Mouse (Mus musculus): ENCODE measurements at regions not wholly inside any gene's neighbourhood (a gene's known extent, or its start where the extent isn't known, plus 50 kb on each side); places are given as distances from the start of the nearest gene placed in this dataset.
A peak's percentile ranks its signal among the peaks of the same experiment; 100 is the strongest.

- Histone ChIP-seq H3K79me2 (ENCODE audit: control insufficient read depth, insufficient read depth) (no peaks in the 10 kb centered on the region), H3K36me3 (ENCODE audit: control insufficient read depth, insufficient read depth) (no peaks in the 10 kb centered on the region), H3K4me3 (no peak overlapping the region), H3ac (ENCODE audit: control insufficient read depth, insufficient read length) (no peak overlapping the region), H3K27me3 (ENCODE audit: control insufficient read depth, insufficient read depth, insufficient read length) (no peaks in the 10 kb centered on the region), H3K4me2 (ENCODE audit: low read depth) (no peak overlapping the region)
- TF ChIP-seq CEBPB (IDR thresholded peaks at IDR 0.05; ENCODE audit: insufficient read depth, poor library complexity, severe bottlenecking) (no peak), E2F4 (IDR thresholded peaks at IDR 0.05; ENCODE audit: insufficient read depth) (no peak), TCF12 (IDR thresholded peaks at IDR 0.05; ENCODE audit: insufficient read depth, poor library complexity, severe bottlenecking) (no peak), MYOG (IDR thresholded peaks at IDR 0.05; ENCODE audit: control insufficient read depth in 1 of 3, insufficient read depth in 1 of 3, insufficient read length in 2 of 3, low read depth in 2 of 3) (no peak), TCF3 (IDR thresholded peaks at IDR 0.05; ENCODE audit: insufficient read length, low read depth) (no peak), POLR2AphosphoS2 (IDR thresholded peaks at IDR 0.05; ENCODE audit: insufficient read length, low read depth) (no peak)
Measured at GRCm38 (mm10) chr9:118400520-118400919, 77.5 kb upstream of the Eomes start.

- Histone ChIP-seq H3K36me3 (ENCODE audit: control insufficient read depth, insufficient read depth) (no peaks in the 10 kb centered on the region), H3K79me2 (ENCODE audit: control insufficient read depth, insufficient read depth) (no peaks in the 10 kb centered on the region), H3K4me2 (ENCODE audit: low read depth) (no peak overlapping the region), H3K27me3 (ENCODE audit: control insufficient read depth, insufficient read depth, insufficient read length) (no peaks in the 10 kb centered on the region), H3ac (ENCODE audit: control insufficient read depth, insufficient read length) (peak overlapping the region; percentile 12), H3K4me3 (no peak overlapping the region)
- no peak for TF ChIP-seq SRF (IDR thresholded peaks at IDR 0.05; ENCODE audit: control insufficient read depth, insufficient read length, low read depth)
- TF ChIP-seq MYOD1 (IDR thresholded peaks at IDR 0.05; ENCODE audit: control insufficient read depth in 1 of 3, insufficient read length in 2 of 3, low read depth in 2 of 3), result no peak
- TF ChIP-seq TCF12 (IDR thresholded peaks at IDR 0.05; ENCODE audit: insufficient read depth, poor library complexity, severe bottlenecking), result no peak
- no peak for TF ChIP-seq REST (IDR thresholded peaks at IDR 0.05; ENCODE audit: insufficient read depth, insufficient read length)
- TF ChIP-seq E2F4 (IDR thresholded peaks at IDR 0.05; ENCODE audit: insufficient read depth), result no peak
- no peak for TF ChIP-seq POLR2AphosphoS2 (IDR thresholded peaks at IDR 0.05; ENCODE audit: insufficient read length, low read depth)
Measured at GRCm38 (mm10) chr9:118401170-118401569, 76.8 kb upstream of the Eomes start.

- no peak overlapping the region for H3K4me3 ChIP-seq
Measured at GRCm38 (mm10) chr9:118404867-118405266, 73.1 kb upstream of the Eomes start.

GRCm38 (mm10) chr9:118405926-118406518 lies 72.0 kb upstream of the Eomes start:
- TF ChIP-seq REST (IDR thresholded peaks at IDR 0.05; ENCODE audit: insufficient read depth, insufficient read length) (no peak), TCF12 (IDR thresholded peaks at IDR 0.05; ENCODE audit: insufficient read depth, poor library complexity, severe bottlenecking) (no peak), USF1 (IDR thresholded peaks at IDR 0.05; ENCODE audit: low read depth) (no peak), MAX (IDR thresholded peaks at IDR 0.05; ENCODE audit: low read depth) (no peak), MYOG (IDR thresholded peaks at IDR 0.05; ENCODE audit: control insufficient read depth in 1 of 3, insufficient read depth in 1 of 3, insufficient read length in 2 of 3, low read depth in 2 of 3) (no peak), E2F4 (IDR thresholded peaks at IDR 0.05; ENCODE audit: insufficient read depth) (no peak), TCF3 (IDR thresholded peaks at IDR 0.05; ENCODE audit: insufficient read length, low read depth) (no peak), POLR2AphosphoS2 (IDR thresholded peaks at IDR 0.05; ENCODE audit: insufficient read length, low read depth) (no peak), MYOD1 (IDR thresholded peaks at IDR 0.05; ENCODE audit: control insufficient read depth in 1 of 3, insufficient read length in 2 of 3, low read depth in 2 of 3) (no peak)
- H3K36me3 ChIP-seq (ENCODE audit: control insufficient read depth, insufficient read depth), result no peaks in the 10 kb centered on the region

More at GRCm38 (mm10) chr9:118404867-118405266, 73.1 kb upstream of the Eomes start:
- H3K79me2 ChIP-seq (ENCODE audit: control insufficient read depth, insufficient read depth), result no peaks in the 10 kb centered on the region
- no peaks in the 10 kb centered on the region for H3K27me3 ChIP-seq (ENCODE audit: control insufficient read depth, insufficient read depth, insufficient read length)
- no peak overlapping the region for H3K4me2 ChIP-seq (ENCODE audit: low read depth)
- TF ChIP-seq E2F4 (IDR thresholded peaks at IDR 0.05; ENCODE audit: insufficient read depth) (no peak), TCF3 (IDR thresholded peaks at IDR 0.05; ENCODE audit: insufficient read length, low read depth) (no peak), MAX (IDR thresholded peaks at IDR 0.05; ENCODE audit: low read depth) (no peak), MYOD1 (IDR thresholded peaks at IDR 0.05; ENCODE audit: control insufficient read depth in 1 of 3, insufficient read length in 2 of 3, low read depth in 2 of 3) (no peak), CEBPB (IDR thresholded peaks at IDR 0.05; ENCODE audit: insufficient read depth, poor library complexity, severe bottlenecking) (no peak), USF1 (IDR thresholded peaks at IDR 0.05; ENCODE audit: low read depth) (no peak), MYOG (IDR thresholded peaks at IDR 0.05; ENCODE audit: control insufficient read depth in 1 of 3, insufficient read depth in 1 of 3, insufficient read length in 2 of 3, low read depth in 2 of 3) (no peak), SRF (IDR thresholded peaks at IDR 0.05; ENCODE audit: control insufficient read depth, insufficient read length, low read depth) (no peak), POLR2A (IDR thresholded peaks at IDR 0.05; ENCODE audit: insufficient read length, low read depth) (no peak), REST (IDR thresholded peaks at IDR 0.05; ENCODE audit: insufficient read depth, insufficient read length) (no peak), POLR2AphosphoS2 (IDR thresholded peaks at IDR 0.05; ENCODE audit: insufficient read length, low read depth) (no peak)
- H3K36me3 ChIP-seq (ENCODE audit: control insufficient read depth, insufficient read depth), result no peaks in the 10 kb centered on the region
- H3ac ChIP-seq (ENCODE audit: control insufficient read depth, insufficient read length), result no peak overlapping the region

GRCm38 (mm10) chr9:118416032-118416431 lies 62.0 kb upstream of the Eomes start:
- no peak overlapping the region for H3K4me2 ChIP-seq (ENCODE audit: low read depth)
- H3K36me3 ChIP-seq (ENCODE audit: control insufficient read depth, insufficient read depth), result no peaks in the 10 kb centered on the region
- no peaks in the 10 kb centered on the region for H3K27me3 ChIP-seq (ENCODE audit: control insufficient read depth, insufficient read depth, insufficient read length)
- TF ChIP-seq REST (IDR thresholded peaks at IDR 0.05; ENCODE audit: insufficient read depth, insufficient read length) (no peak), POLR2AphosphoS2 (IDR thresholded peaks at IDR 0.05; ENCODE audit: insufficient read length, low read depth) (no peak), TCF12 (IDR thresholded peaks at IDR 0.05; ENCODE audit: insufficient read depth, poor library complexity, severe bottlenecking) (no peak), E2F4 (IDR thresholded peaks at IDR 0.05; ENCODE audit: insufficient read depth) (no peak), SRF (IDR thresholded peaks at IDR 0.05; ENCODE audit: control insufficient read depth, insufficient read length, low read depth) (no peak), MYOG (IDR thresholded peaks at IDR 0.05; ENCODE audit: control insufficient read depth in 1 of 3, insufficient read depth in 1 of 3, insufficient read length in 2 of 3, low read depth in 2 of 3) (no peak), POLR2A (IDR thresholded peaks at IDR 0.05; ENCODE audit: insufficient read length, low read depth) (no peak), CEBPB (IDR thresholded peaks at IDR 0.05; ENCODE audit: insufficient read depth, poor library complexity, severe bottlenecking) (no peak), TCF3 (IDR thresholded peaks at IDR 0.05; ENCODE audit: insufficient read length, low read depth) (no peak), MYOD1 (IDR thresholded peaks at IDR 0.05; ENCODE audit: control insufficient read depth in 1 of 3, insufficient read length in 2 of 3, low read depth in 2 of 3) (no peak), MAX (IDR thresholded peaks at IDR 0.05; ENCODE audit: low read depth) (no peak), USF1 (IDR thresholded peaks at IDR 0.05; ENCODE audit: low read depth) (no peak)
- H3K4me3 ChIP-seq, result no peak overlapping the region
- no peak overlapping the region for H3ac ChIP-seq (ENCODE audit: control insufficient read depth, insufficient read length)
- H3K79me2 ChIP-seq (ENCODE audit: control insufficient read depth, insufficient read depth), result no peaks in the 10 kb centered on the region

More at GRCm38 (mm10) chr9:118405926-118406518, 72.0 kb upstream of the Eomes start:
- no peaks in the 10 kb centered on the region for H3K79me2 ChIP-seq (ENCODE audit: control insufficient read depth, insufficient read depth)
- no peak overlapping the region for H3K4me2 ChIP-seq (ENCODE audit: low read depth)
- H3K27me3 ChIP-seq (ENCODE audit: control insufficient read depth, insufficient read depth, insufficient read length), result no peaks in the 10 kb centered on the region
- no peak overlapping the region for H3ac ChIP-seq (ENCODE audit: control insufficient read depth, insufficient read length)
- H3K4me3 ChIP-seq, result no peak overlapping the region

Data from myocyte (in vitro differentiated cells).